Mouse (Mus musculus): ENCODE results near the gene G3bp1.

DNA sequence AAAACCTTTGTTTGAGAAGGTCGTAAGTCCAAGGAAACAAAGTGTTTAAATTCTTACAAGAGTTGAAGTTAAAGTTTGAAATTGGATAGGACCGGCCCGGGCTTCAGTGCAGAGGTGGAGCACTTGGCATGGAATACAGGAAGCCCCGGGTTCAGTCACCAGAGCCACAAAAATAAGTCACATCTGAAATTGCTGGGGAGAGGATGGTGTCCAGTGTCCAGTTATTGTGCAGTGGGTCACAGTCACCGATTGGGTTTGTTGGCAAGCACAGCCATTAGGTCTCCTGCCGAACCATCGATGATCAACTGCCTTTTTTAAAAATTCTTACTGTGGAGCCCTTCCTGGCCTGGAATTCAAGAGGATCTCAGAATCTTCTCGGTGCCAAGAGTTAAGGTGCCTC lies 1.3 kb downstream of the G3bp1 start:
- TF ChIP-seq GATA1 (IDR thresholded peaks at IDR 0.05; ENCODE audit: low read length) = no peak
- no peak for TF ChIP-seq TAL1 (IDR thresholded peaks at IDR 0.05; ENCODE audit: low read length)
